Mouse (Mus musculus) heart, embryonic 16.5 days (tissue): ENCODE measurements around the gene Asrgl1. TPM values are rescaled to one million over a fixed set of nuclear protein-coding genes. Genes with fewer than 3 reads are reported as not detected.
A peak's percentile ranks its signal among the peaks of the same experiment; 100 is the strongest.
"Not testable (repeated sequence)": the region's sequence is repeated elsewhere in the genome, so short reads cannot be mapped to it uniquely, and the experiment has no call there.

Experiments
- ATAC-seq: fragments of 200-750 bp; cut with Nextera tagmentation; replicated peaks from 2 replicates; pipeline ENCODE4 v1.8.0; 2017; ENCODE audit warnings: moderate number of reproducible peaks; ENCODE audit not compliant: insufficient read depth, low FRiP score; ENCODE audit errors: extremely low read depth
- H3K27ac ChIP-seq: fragments of 300-500 bp; sonication (generic); 2 replicates; pipeline ENCODE4 v1.5.1; 2014; ENCODE audit warnings: mild to moderate bottlenecking, low read length, control low read depth, moderate library complexity
- H3K27me3 ChIP-seq: fragments of 300-500 bp; sonication (generic); 2 replicates; pipeline ENCODE4 v1.6.1; 2014; ENCODE audit warnings: low read length, mixed read lengths; ENCODE audit not compliant: control insufficient read depth, insufficient read depth
- H3K36me3 ChIP-seq: fragments of 300-500 bp; sonication (generic); 2 replicates; pipeline ENCODE4 v1.6.1; 2014; ENCODE audit not compliant: control insufficient read depth, insufficient read depth
- H3K4me1 ChIP-seq: fragments of 300-500 bp; sonication (generic); 2 replicates; pipeline ENCODE4 v1.6.1; 2014; ENCODE audit warnings: low read length, mixed read lengths; ENCODE audit not compliant: control insufficient read depth, insufficient read depth
- H3K4me2 ChIP-seq: fragments of 300-500 bp; sonication (generic); 2 replicates; pipeline ENCODE4 v1.6.1; 2014; ENCODE audit warnings: low read depth, mild to moderate bottlenecking, control low read depth, low read length
- H3K4me3 ChIP-seq: fragments of 300-500 bp; sonication (generic); 2 replicates; pipeline ENCODE4 v1.5.1; 2014; ENCODE audit warnings: mild to moderate bottlenecking, control low read depth, low read length
- H3K9ac ChIP-seq: fragments of 300-500 bp; sonication (generic); 2 replicates; pipeline ENCODE4 v1.6.1; 2014; ENCODE audit warnings: low read length, control low read depth
- H3K9me3 ChIP-seq: fragments of 300-500 bp; sonication (generic); replicated peaks from 2 replicates; pipeline ENCODE4 v1.6.1; 2016; ENCODE audit warnings: low read length; ENCODE audit not compliant: control insufficient read depth
- whole genome bisulfite sequencing: fragments of 180-500 bp; shearing (Covaris S2); extraction: QIAGEN DNeasy Blood & Tissue Kit; methylation state at CpG from one replicate; pipeline ENCODE4 v1.1.7; 2014; 5-methylcytosine and 5-hydroxymethylcytosine counted together
- polyA plus RNA-seq: library from polyadenylated mRNA; unstranded; fragments of >200 nt; fragmentation: Nextera tagmentation; extraction: Ambion mirVana; gene quantifications from 2 replicates; pipeline ENCODE4 v1.2.1, GENCODE M21; 2015

Gene Asrgl1
- 18.9 and 21.6 TPM in 2 replicates for polyA plus RNA-seq

DNA sequence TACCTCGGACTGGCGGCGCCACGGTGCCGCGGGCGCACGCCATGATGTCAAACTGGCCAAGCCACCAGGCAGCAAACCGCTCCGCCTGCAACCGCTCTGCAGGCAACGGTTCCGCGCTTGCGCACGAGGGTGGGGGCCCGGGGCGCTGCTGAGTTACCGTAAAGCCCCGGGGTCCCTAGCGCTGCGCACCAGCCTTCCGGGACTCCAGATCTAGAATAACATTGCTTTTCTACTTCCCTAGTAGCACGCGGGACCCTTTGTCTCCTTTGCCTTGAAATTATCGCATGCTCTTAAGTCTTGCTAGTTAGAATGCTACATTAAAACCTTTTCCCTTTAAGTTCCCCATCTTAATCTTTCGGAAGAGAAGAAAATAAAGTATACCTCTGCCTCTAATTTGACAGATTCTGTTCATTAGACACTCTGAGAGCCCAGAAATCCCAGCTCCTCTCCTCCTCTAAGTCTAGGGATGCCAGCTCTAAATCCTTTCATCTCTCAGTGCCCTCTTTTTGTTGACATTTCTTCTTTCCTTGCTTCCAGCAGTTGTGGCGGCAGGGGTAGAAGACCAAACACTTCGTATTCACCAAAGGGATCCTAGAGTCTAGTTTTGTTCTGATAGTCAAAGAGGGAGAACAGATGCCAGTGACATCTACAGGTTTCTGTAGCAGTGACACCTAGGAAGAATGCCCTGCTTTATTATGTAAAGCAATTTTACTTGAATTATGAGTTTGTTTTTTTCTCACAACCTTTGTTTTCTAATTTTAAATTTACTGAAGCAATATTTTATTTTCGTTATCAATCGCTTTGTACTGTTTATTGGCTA is at the start of gene Asrgl1:
Gene Asrgl1 (minus strand): TSS at position 125 of the 820 bp plus-strand sequence.
- WGBS: 10% methylated on average over 31 of the region's 31 CpGs
- 0 out of 2 replicates have a peak, but pooled peaks cover 3% of the 10 kb centered on the region for H3K4me1 ChIP-seq
- peak within 1 kb of the TSS; percentile 86 for H3K9ac ChIP-seq
- H3K27ac ChIP-seq: peak within 1 kb of the TSS; percentile 24; the same call in 1 of the 2 replicates
- H3K4me2 ChIP-seq: peak within 1 kb of the TSS; percentile 97
- H3K27me3 ChIP-seq: no peaks in the 10 kb centered on the region
- peak; percentile 96 for ATAC-seq
- H3K9me3 ChIP-seq: no peaks in the 10 kb centered on the region
- H3K36me3 ChIP-seq: no peaks in the 10 kb centered on the region
- peak within 1 kb of the TSS; percentile 79 for H3K4me3 ChIP-seq

DNA sequence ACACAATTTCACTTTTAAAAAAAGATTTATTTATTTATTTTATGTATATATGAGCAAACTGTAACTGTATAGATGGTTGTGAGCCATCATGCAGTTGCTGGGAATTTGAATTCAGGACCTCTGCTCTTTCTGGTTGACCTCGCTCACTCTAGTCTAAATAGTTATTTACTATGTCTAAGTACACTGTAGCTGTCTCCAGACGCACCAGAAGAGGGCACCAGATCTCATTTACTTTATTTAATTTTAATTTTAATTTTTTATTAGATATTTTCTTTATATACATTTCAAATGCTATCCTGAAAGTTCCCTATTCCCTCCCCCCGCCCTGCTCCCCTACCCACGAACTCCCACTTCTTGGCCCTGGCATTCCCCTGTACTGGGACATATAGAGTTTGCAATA is 10.8 kb upstream of the Asrgl1 start:
- Histone ChIP-seq H3K9me3 (no peaks in the 10 kb centered on the region), H3K4me3 (no peak overlapping the region), H3K4me1 (no peaks in the 10 kb centered on the region), H3K27ac (no peak overlapping the region), H3K4me2 (no peak overlapping the region), H3K9ac (no peak overlapping the region), H3K27me3 (no peaks in the 10 kb centered on the region), H3K36me3 (no peaks in the 10 kb centered on the region)
- no peak for ATAC-seq
- WGBS: 56% methylated on average over 4 of the region's 4 CpGs

DNA sequence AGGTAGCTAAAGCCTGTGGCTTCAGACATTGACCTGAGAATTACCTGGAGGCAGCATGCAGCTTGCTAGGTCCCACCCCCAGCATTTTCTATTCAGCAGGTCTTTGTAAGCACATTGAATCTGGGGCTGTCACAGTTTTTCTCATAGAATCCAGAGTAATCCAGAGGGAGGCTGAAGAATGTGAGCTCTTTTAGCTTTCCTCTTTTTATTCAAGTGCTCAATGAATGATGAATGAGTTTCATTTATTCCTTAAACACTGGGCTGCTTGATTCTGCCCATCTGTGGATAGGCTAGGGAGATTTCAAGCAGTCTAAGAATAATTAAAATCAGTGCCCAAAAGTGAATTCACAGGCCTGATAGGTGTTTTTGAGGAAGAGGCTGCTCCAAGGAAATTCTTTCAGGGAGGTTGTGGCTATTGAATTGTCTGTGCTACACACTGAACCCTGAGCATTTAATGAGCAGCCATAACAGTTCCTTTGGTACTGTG is 8.2 kb upstream of the Asrgl1 start:
- Histone ChIP-seq H3K9ac (no peak overlapping the region), H3K4me1 (no peaks in the 10 kb centered on the region), H3K4me3 (no peak overlapping the region), H3K36me3 (no peaks in the 10 kb centered on the region), H3K9me3 (no peaks in the 10 kb centered on the region), H3K27me3 (no peaks in the 10 kb centered on the region), H3K4me2 (no peak overlapping the region), H3K27ac (no peak overlapping the region)
- no peak for ATAC-seq

DNA sequence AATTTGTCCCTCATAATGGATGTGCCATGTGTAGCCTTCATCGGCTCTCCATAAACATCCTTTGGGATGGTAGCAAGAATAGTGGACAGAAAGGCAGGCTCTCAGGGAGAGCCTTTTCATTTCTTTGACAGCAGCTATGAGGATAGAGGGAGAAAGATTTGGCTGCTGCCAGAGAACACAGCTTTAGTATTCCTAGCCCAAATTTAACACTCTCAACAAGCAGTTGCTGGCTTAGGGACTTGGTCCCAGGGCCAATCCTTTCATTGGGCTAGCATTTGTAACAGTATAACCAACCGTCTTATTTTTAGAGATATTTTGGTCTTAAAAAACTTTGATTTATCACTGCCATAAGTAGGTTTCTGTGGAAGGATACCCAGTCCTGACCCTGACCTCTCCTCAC is 7.8 kb upstream of the Asrgl1 start:
- H3K4me3 ChIP-seq: no peak overlapping the region
- H3K27ac ChIP-seq: no peak overlapping the region
- H3K9ac ChIP-seq: no peak overlapping the region
- H3K27me3 ChIP-seq: no peaks in the 10 kb centered on the region
- H3K4me1 ChIP-seq: no peaks in the 10 kb centered on the region
- WGBS: 81% methylated on average over 2 of the region's 2 CpGs
- no peak overlapping the region for H3K4me2 ChIP-seq
- no peaks in the 10 kb centered on the region for H3K9me3 ChIP-seq
- no peak for ATAC-seq
- no peaks in the 10 kb centered on the region for H3K36me3 ChIP-seq

DNA sequence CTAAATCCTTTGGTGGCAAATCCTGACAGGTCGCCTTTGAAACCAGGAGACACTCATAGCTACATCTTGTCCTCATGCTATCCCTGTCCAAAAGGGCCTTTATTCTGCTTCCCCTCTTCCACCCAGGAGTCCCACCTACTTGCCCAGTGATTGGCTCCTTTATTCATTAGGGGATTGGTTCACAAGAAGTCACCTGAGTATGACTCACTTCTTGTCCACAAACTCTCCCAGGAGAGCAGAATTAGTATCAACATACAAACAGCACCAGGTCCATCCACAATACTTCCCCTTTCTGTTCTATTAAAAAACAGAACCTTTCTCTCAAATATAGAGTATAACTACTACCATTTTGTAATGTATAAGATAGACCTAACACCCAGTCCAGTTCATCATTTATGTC is 4.9 kb upstream of the Asrgl1 start:
- not testable (repeated sequence) for H3K27me3 ChIP-seq, H3K4me2 ChIP-seq, H3K27ac ChIP-seq, H3K4me1 ChIP-seq, ATAC-seq, H3K9ac ChIP-seq, H3K36me3 ChIP-seq, H3K4me3 ChIP-seq, H3K9me3 ChIP-seq
- 50% methylated on average over 1 of the region's 1 CpGs for WGBS

DNA sequence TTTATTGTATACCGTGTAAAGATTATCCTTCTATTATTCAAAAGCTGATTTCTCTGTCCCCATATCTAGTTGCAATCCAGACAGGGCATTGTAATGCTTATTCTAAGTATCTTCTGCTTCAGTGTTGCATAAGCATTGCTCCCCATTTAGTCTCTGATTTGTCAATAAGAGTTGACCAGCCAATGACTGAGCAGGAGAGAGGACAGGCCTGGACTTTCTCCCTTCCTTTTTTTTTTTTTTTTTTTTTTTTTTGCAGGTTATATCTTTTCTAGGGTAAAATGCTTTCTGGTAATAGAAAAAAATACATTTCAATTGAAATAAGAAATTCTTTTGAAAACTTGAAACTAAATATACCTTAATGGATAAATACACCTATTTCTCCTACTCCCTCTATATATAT is 1.7 kb upstream of the Asrgl1 start:
- H3K4me2 ChIP-seq: no peak overlapping the region
- H3K27ac ChIP-seq: no peak overlapping the region
- H3K9ac ChIP-seq: no peak overlapping the region
- no peaks in the 10 kb centered on the region for H3K9me3 ChIP-seq
- ATAC-seq: no peak
- H3K36me3 ChIP-seq: no peaks in the 10 kb centered on the region
- H3K4me3 ChIP-seq: no peak overlapping the region
- H3K27me3 ChIP-seq: no peaks in the 10 kb centered on the region
- 76% methylated on average over 1 of the region's 1 CpGs for WGBS
- H3K4me1 ChIP-seq: 0 out of 2 replicates have a peak, but pooled peaks cover 3% of the 10 kb centered on the region

DNA sequence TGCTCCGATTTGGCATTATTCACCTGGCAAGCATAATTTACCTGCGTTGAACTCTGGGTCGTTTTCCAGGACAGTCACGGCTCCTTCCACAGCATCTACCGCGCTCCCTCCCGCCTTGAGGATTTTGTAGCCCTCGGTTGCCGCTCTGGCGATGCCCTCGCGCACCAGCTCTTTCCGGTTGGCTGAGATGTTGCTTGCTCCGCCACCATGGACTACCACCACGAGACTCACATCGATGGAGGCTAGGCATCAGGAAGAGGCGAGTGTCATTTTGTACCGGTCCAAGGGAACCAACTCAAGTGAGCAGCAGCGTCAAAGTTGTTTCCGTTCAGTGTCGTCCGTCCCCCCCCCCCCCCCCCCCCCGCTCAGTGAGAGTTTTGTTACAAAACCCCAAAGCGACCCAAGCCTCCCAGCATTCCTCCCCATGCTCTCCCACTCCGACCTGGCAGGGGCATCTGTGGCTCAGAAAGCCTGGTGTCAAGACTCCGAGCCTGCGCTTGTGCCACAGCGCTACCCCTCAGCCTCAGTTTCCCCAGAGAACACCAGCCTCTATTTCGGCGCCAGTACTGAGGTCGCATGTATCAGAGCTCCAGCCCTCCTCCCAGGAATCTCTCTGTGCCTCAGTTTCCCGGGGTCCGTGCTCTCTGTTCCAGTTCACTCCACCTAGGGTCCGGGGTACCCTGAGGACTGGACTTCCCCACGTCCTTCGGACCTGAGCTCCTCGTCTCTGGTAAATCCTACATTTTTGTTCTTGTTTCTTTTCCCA is 507 bp downstream of the Asrgl1 start:
- Histone ChIP-seq H3K9ac (peak overlapping the region; percentile 86), H3K9me3 (no peaks in the 10 kb centered on the region), H3K4me1 (peaks cover 4% of the 10 kb centered on the region; the same call in 1 of the 2 replicates), H3K4me2 (peak overlapping the region; percentile 97), H3K27ac (peak overlapping the region; percentile 24; the same call in 1 of the 2 replicates), H3K27me3 (no peaks in the 10 kb centered on the region), H3K36me3 (no peaks in the 10 kb centered on the region), H3K4me3 (peak overlapping the region; percentile 79)
- peak; percentile 54 for ATAC-seq
- WGBS: 2% methylated on average over 36 of the region's 37 CpGs

DNA sequence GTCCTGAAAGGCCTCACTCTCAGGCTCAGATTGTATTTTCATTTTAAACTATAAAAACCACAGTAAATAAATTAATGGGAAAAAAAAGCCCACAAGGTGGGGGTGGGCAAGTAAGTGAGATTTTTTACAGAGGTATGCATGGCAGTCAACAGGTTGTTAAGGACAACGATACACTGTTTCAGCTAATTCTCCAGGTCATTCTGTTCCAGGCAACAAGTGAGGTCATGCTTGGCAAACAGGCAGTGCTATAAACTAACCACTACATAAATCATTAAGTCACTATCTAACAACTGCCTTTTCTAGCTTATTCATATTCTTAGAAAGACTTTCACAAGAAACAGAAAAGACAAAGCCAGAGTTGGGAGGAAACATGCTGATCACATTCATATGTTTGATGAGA is 5.4 kb downstream of the Asrgl1 start:
- Histone ChIP-seq H3K9me3 (no peaks in the 10 kb centered on the region), H3K4me3 (no peak overlapping the region), H3K27ac (no peak overlapping the region), H3K4me1 (peaks cover 9% of the 10 kb centered on the region; the same call in 1 of the 2 replicates), H3K36me3 (peaks cover 5% of the 10 kb centered on the region; the same call in 1 of the 2 replicates), H3K4me2 (no peak overlapping the region), H3K9ac (no peak overlapping the region), H3K27me3 (no peaks in the 10 kb centered on the region)
- 42% methylated on average over 1 of the region's 1 CpGs for WGBS
- ATAC-seq: no peak
